Mouse (Mus musculus) heart, postnatal 0 days (tissue): ENCODE data around the gene Nxph3. TPM values are rescaled to one million over a fixed set of nuclear protein-coding genes. Genes with fewer than 3 reads are reported as not detected.

Experiments
- ATAC-seq: fragments of 200-750 bp; cut with Nextera tagmentation; 2 replicates; pipeline ENCODE4 v1.8.0; 2017; ENCODE audit warnings: low read depth, moderate number of reproducible peaks, moderate library complexity; ENCODE audit not compliant: insufficient read depth
- DNase-seq: peaks from one replicate; pipeline ENCODE4 v3.0.0-alpha.2; 2016; ENCODE audit warnings: low spot score
- H3K27ac ChIP-seq: fragments of 300-500 bp; sonication (generic); 2 replicates; pipeline ENCODE4 v1.5.1; 2014; ENCODE audit warnings: low read depth, mild to moderate bottlenecking
- H3K27me3 ChIP-seq: fragments of 300-500 bp; sonication (generic); 2 replicates; pipeline ENCODE4 v1.6.1; 2014; ENCODE audit warnings: low read length, mixed read lengths; ENCODE audit not compliant: control insufficient read depth, insufficient read depth
- H3K36me3 ChIP-seq: fragments of 300-500 bp; sonication (generic); replicated peaks from 2 replicates; pipeline ENCODE4 v1.6.1; 2014; ENCODE audit warnings: low read length, mixed read lengths; ENCODE audit not compliant: control insufficient read depth, insufficient read depth
- H3K4me1 ChIP-seq: fragments of 300-500 bp; sonication (generic); 2 replicates; pipeline ENCODE4 v1.6.1; 2014; ENCODE audit warnings: antibody characterized with exemption; ENCODE audit not compliant: control insufficient read depth, insufficient read depth
- H3K4me2 ChIP-seq: fragments of 300-500 bp; sonication (generic); 2 replicates; pipeline ENCODE4 v1.6.1; 2014; ENCODE audit warnings: low read depth, mild to moderate bottlenecking, low read length, moderate library complexity
- H3K4me3 ChIP-seq: fragments of 300-500 bp; sonication (generic); 2 replicates; pipeline ENCODE4 v1.5.1; 2014; ENCODE audit warnings: low read depth, low read length
- H3K9ac ChIP-seq: fragments of 300-500 bp; sonication (generic); replicated peaks from 2 replicates; pipeline ENCODE4 v1.6.1; 2014; ENCODE audit warnings: low read depth, low read length, mixed read lengths
- H3K9me3 ChIP-seq: fragments of 300-500 bp; sonication (generic); replicated peaks from 2 replicates; pipeline ENCODE4 v1.6.1; 2016; ENCODE audit warnings: low read length; ENCODE audit not compliant: control insufficient read depth
- CTCF ChIP-seq: IDR thresholded peaks from 2 replicates; pipeline ENCODE4 v1.5.1; 2016; ENCODE audit warnings: antibody characterized with exemption, control low read depth, low read depth
- EP300 ChIP-seq: IDR thresholded peaks from 2 replicates; pipeline ENCODE4 v1.6.1; 2016; ENCODE audit warnings: antibody characterized with exemption, low read depth
- WGBS: fragments of 180-500 bp; shearing (Covaris S2); extraction: QIAGEN DNeasy Blood & Tissue Kit; methylation state at CpG from one replicate; pipeline ENCODE4 v1.1.7; 2014; 5-methylcytosine and 5-hydroxymethylcytosine counted together
- polyA plus RNA-seq: library from polyadenylated mRNA; unstranded; fragments of >200 nt; fragmentation: Nextera tagmentation; extraction: Ambion mirVana; gene quantifications from 2 replicates; pipeline ENCODE4 v1.2.1, GENCODE M21; 2015
- total RNA-seq: library from RNA; depleted of rRNA; stranded (reverse); fragments of >200 nt; gene quantifications from 2 replicates; pipeline ENCODE4 v1.2.3, GENCODE M21; 2014; ENCODE audit warnings: low replicate concordance; rRNA removed

The Nxph3 gene
- total and polyA plus RNA-seq, 2 experiments from 2014 or later, result 0.14 TPM; not detected in 1

GRCm38 (mm10) chr11:95472942-95473341 is 41.4 kb downstream of the Nxph3 start:
- TF ChIP-seq CTCF (no peak), EP300 (no peak)
- Histone ChIP-seq H3K27me3 (no peaks in the 10 kb centered on the region), H3K9ac (no peak overlapping the region), H3K4me3 (no peak overlapping the region), H3K4me1 (peaks cover 6% of the 10 kb centered on the region; the same call in 1 of the 2 replicates), H3K9me3 (no peaks in the 10 kb centered on the region), H3K27ac (peak overlapping the region; percentile 49), H3K4me2 (no peak overlapping the region), H3K36me3 (peaks cover 49% of the 10 kb centered on the region)
- ATAC-seq (peak; percentile 71; the same call in 1 of the 2 replicates), DNase-seq (peak; percentile 53)
- 49% methylated on average over 2 of the region's 2 CpGs for WGBS

GRCm38 (mm10) chr11:95467731-95468130 is 46.6 kb downstream of the Nxph3 start:
- Histone ChIP-seq H3K4me2 (no peak overlapping the region), H3K4me1 (peaks cover 6% of the 10 kb centered on the region; the same call in 1 of the 2 replicates), H3K27me3 (no peaks in the 10 kb centered on the region), H3K9ac (no peak overlapping the region), H3K9me3 (no peaks in the 10 kb centered on the region), H3K27ac (no peak overlapping the region), H3K36me3 (peaks cover 19% of the 10 kb centered on the region), H3K4me3 (no peak overlapping the region)
- TF ChIP-seq CTCF, result no peak
- no peak for TF ChIP-seq EP300
- DNase-seq (no peak), ATAC-seq (no peak)
- 75% methylated on average over 1 of the region's 1 CpGs for WGBS

GRCm38 (mm10) chr11:95462168-95462567 is 52.2 kb downstream of the Nxph3 start:
- DNase-seq (no peak), ATAC-seq (no peak)
- Histone ChIP-seq H3K4me1 (peaks cover 3% of the 10 kb centered on the region; the same call in 1 of the 2 replicates), H3K4me3 (no peak overlapping the region), H3K9ac (no peak overlapping the region), H3K9me3 (no peaks in the 10 kb centered on the region), H3K4me2 (no peak overlapping the region), H3K36me3 (no peaks in the 10 kb centered on the region), H3K27ac (no peak overlapping the region), H3K27me3 (no peaks in the 10 kb centered on the region)
- 94% methylated on average over 3 of the region's 3 CpGs for WGBS
- TF ChIP-seq CTCF, result no peak
- no peak for TF ChIP-seq EP300

GRCm38 (mm10) chr11:95460872-95461271 is 53.5 kb downstream of the Nxph3 start:
- no peak overlapping the region for H3K9ac ChIP-seq
- peaks cover 3% of the 10 kb centered on the region; the same call in 1 of the 2 replicates for H3K4me1 ChIP-seq
- no peaks in the 10 kb centered on the region for H3K27me3 ChIP-seq
- H3K27ac ChIP-seq, result no peak overlapping the region
- ATAC-seq (no peak), DNase-seq (no peak)
- no peak overlapping the region for H3K4me3 ChIP-seq
- no peak overlapping the region for H3K4me2 ChIP-seq
- no peaks in the 10 kb centered on the region for H3K9me3 ChIP-seq
- no peak for TF ChIP-seq EP300
- no peak for TF ChIP-seq CTCF
- no peaks in the 10 kb centered on the region for H3K36me3 ChIP-seq
- WGBS, result 82% methylated on average over 2 of the region's 2 CpGs

Other genes with a start within 250 kb of the Nxph3 start
- gene Kat7, start 204.3 kb downstream of the Nxph3 start, total RNA-seq, result 54.7 and 85.6 TPM in 2 replicates
- 28.5 and 29.9 TPM in 2 replicates for gene Kat7, start 204.3 kb downstream of the Nxph3 start, polyA plus RNA-seq
- gene Fam117a, start 177.6 kb downstream of the Nxph3 start, total RNA-seq, result 5.0 and 5.6 TPM in 2 replicates
- gene Fam117a, start 177.6 kb downstream of the Nxph3 start, polyA plus RNA-seq, result 3.6 and 3.9 TPM in 2 replicates
- gene Slc35b1, start 129.9 kb downstream of the Nxph3 start, total RNA-seq, result 35.2 and 71.6 TPM in 2 replicates
- 70.3 TPM in 2 replicates for gene Slc35b1, start 129.9 kb downstream of the Nxph3 start, polyA plus RNA-seq
- 34.5 and 38.0 TPM in 2 replicates for gene Spop, start 100.5 kb downstream of the Nxph3 start, total RNA-seq
- gene Spop, start 100.5 kb downstream of the Nxph3 start, polyA plus RNA-seq, result 129 and 142 TPM in 2 replicates
- 1.1 and 2.0 TPM in 2 replicates for gene Ngfr, start 73.2 kb upstream of the Nxph3 start, total RNA-seq
- 1.5 and 1.7 TPM in 2 replicates for gene Ngfr, start 73.2 kb upstream of the Nxph3 start, polyA plus RNA-seq
- gene Phb, start 152.4 kb upstream of the Nxph3 start, total RNA-seq, result 349 and 446 TPM in 2 replicates
- 432 and 435 TPM in 2 replicates for gene Phb, start 152.4 kb upstream of the Nxph3 start, polyA plus RNA-seq
- 13.6 and 20.7 TPM in 2 replicates for gene Zfp652, start 198.1 kb upstream of the Nxph3 start, total RNA-seq
- gene Zfp652, start 198.1 kb upstream of the Nxph3 start, polyA plus RNA-seq, result 8.9 and 9.9 TPM in 2 replicates
- gene B130006D01Rik, start 209.0 kb upstream of the Nxph3 start, total RNA-seq, result 0.57 TPM in 1 of 2 replicates, not detected in the other
- gene B130006D01Rik, start 209.0 kb upstream of the Nxph3 start, polyA plus RNA-seq, result 0.23 and 0.45 TPM in 2 replicates